Mouse (Mus musculus) kidney, embryonic 16.5 days (tissue): ENCODE data around the gene Gm43552. TPM values are rescaled to one million over a fixed set of nuclear protein-coding genes. Genes with fewer than 3 reads are reported as not detected.
A peak's percentile ranks its signal among the peaks of the same experiment; 100 is the strongest.

ENCODE experiments used
- ATAC-seq: fragments of 200-750 bp; cut with Nextera tagmentation; 2 replicates; pipeline ENCODE4 v1.8.0; 2017; ENCODE audit warnings: moderate TSS enrichment; ENCODE audit not compliant: low FRiP score, low TSS enrichment
- H3K27ac ChIP-seq: fragments of 300-500 bp; sonication (generic); 2 replicates; pipeline ENCODE4 v1.5.1; 2014; ENCODE audit warnings: low read length
- H3K27me3 ChIP-seq: fragments of 300-500 bp; sonication (generic); 2 replicates; pipeline ENCODE4 v1.6.1; 2014; ENCODE audit warnings: low read length, control low read depth, mixed read lengths; ENCODE audit not compliant: insufficient read depth
- H3K36me3 ChIP-seq: fragments of 300-500 bp; sonication (generic); 2 replicates; pipeline ENCODE4 v1.6.1; 2014; ENCODE audit warnings: low read length, control low read depth, mixed read lengths; ENCODE audit not compliant: insufficient read depth
- H3K4me1 ChIP-seq: fragments of 300-500 bp; sonication (generic); 2 replicates; pipeline ENCODE4 v1.6.1; 2014; ENCODE audit warnings: low read length, control low read depth, mixed read lengths; ENCODE audit not compliant: insufficient read depth
- H3K4me2 ChIP-seq: fragments of 300-500 bp; sonication (generic); replicated peaks from 2 replicates; pipeline ENCODE4 v1.6.1; 2014; ENCODE audit warnings: low read depth, low read length
- H3K4me3 ChIP-seq: fragments of 300-500 bp; sonication (generic); 2 replicates; pipeline ENCODE4 v1.5.1; 2014; ENCODE audit warnings: mild to moderate bottlenecking, low read length
- H3K9ac ChIP-seq: fragments of 300-500 bp; sonication (generic); replicated peaks from 2 replicates; pipeline ENCODE4 v1.6.1; 2014; ENCODE audit warnings: low read length
- H3K9me3 ChIP-seq: fragments of 300-500 bp; sonication (generic); 2 replicates; pipeline ENCODE4 v1.6.1; 2016; ENCODE audit warnings: low read length, control low read depth
- WGBS: fragments of 180-500 bp; shearing (Covaris S2); extraction: QIAGEN DNeasy Blood & Tissue Kit; methylation state at CpG from one replicate; pipeline ENCODE4 v1.1.7; 2014; 5-methylcytosine and 5-hydroxymethylcytosine counted together
- polyA plus RNA-seq: library from polyadenylated mRNA; unstranded; fragments of >200 nt; fragmentation: Nextera tagmentation; extraction: Ambion mirVana; gene quantifications from 2 replicates; pipeline ENCODE4 v1.2.1, GENCODE M21; 2015

Gm43552 gene
- polyA plus RNA-seq, 1 experiment from 2014 or later = not detected

GRCm38 (mm10) chr5:65428321-65428720 lies 64.3 kb downstream of the Gm43552 start:
- WGBS = 49% methylated on average over 4 of the region's 4 CpGs
- no peak for ATAC-seq
- H3K4me3 ChIP-seq = no peak overlapping the region
- no peaks in the 10 kb centered on the region for H3K9me3 ChIP-seq
- 0 out of 2 replicates have a peak, but pooled peaks cover 4% of the 10 kb centered on the region for H3K36me3 ChIP-seq
- H3K4me1 ChIP-seq = 0 out of 2 replicates have a peak, but pooled peaks cover 5% of the 10 kb centered on the region
- H3K27ac ChIP-seq = no peak overlapping the region
- no peak overlapping the region for H3K4me2 ChIP-seq
- H3K9ac ChIP-seq = no peak overlapping the region
- no peaks in the 10 kb centered on the region for H3K27me3 ChIP-seq

- Histone ChIP-seq H3K9ac (no peak overlapping the region), H3K4me1 (peaks cover 11% of the 10 kb centered on the region), H3K27ac (no peak overlapping the region), H3K4me3 (no peak overlapping the region), H3K36me3 (peaks cover 24% of the 10 kb centered on the region), H3K9me3 (no peaks in the 10 kb centered on the region), H3K27me3 (no peaks in the 10 kb centered on the region), H3K4me2 (no peak overlapping the region)
- 92% methylated on average over 5 of the region's 5 CpGs for WGBS
- ATAC-seq = no peak
Measured at GRCm38 (mm10) chr5:65425251-65425650, 67.4 kb downstream of the Gm43552 start.

- Histone ChIP-seq H3K4me3 (no peak overlapping the region), H3K36me3 (peaks cover 24% of the 10 kb centered on the region), H3K27me3 (no peaks in the 10 kb centered on the region), H3K27ac (no peak overlapping the region), H3K4me1 (peaks cover 11% of the 10 kb centered on the region), H3K9me3 (no peaks in the 10 kb centered on the region), H3K4me2 (no peak overlapping the region), H3K9ac (no peak overlapping the region)
- 82% methylated on average over 6 of the region's 6 CpGs for WGBS
- ATAC-seq = peak; percentile 41; the same call in 1 of the 2 replicates
Measured at GRCm38 (mm10) chr5:65424215-65424614, 68.4 kb downstream of the Gm43552 start.

GRCm38 (mm10) chr5:65422803-65423202 lies 69.8 kb downstream of the Gm43552 start:
- H3K4me1 ChIP-seq = peaks cover 11% of the 10 kb centered on the region
- no peak overlapping the region for H3K9ac ChIP-seq
- no peak overlapping the region for H3K27ac ChIP-seq
- 73% methylated on average over 8 of the region's 8 CpGs for WGBS
- no peaks in the 10 kb centered on the region for H3K9me3 ChIP-seq
- no peaks in the 10 kb centered on the region for H3K27me3 ChIP-seq
- ATAC-seq = peak; percentile 92
- no peak overlapping the region for H3K4me2 ChIP-seq
- no peak overlapping the region for H3K4me3 ChIP-seq
- peaks cover 26% of the 10 kb centered on the region for H3K36me3 ChIP-seq

- Histone ChIP-seq H3K27ac (peak overlapping the region; percentile 39; the same call in 1 of the 2 replicates), H3K4me3 (no peak overlapping the region), H3K4me1 (peaks cover 16% of the 10 kb centered on the region), H3K9me3 (no peaks in the 10 kb centered on the region), H3K27me3 (no peaks in the 10 kb centered on the region), H3K9ac (no peak overlapping the region), H3K4me2 (no peak overlapping the region), H3K36me3 (peaks cover 32% of the 10 kb centered on the region)
- no peak for ATAC-seq
- 27% methylated on average over 6 of the region's 6 CpGs for WGBS
Measured at GRCm38 (mm10) chr5:65420822-65421221, 71.8 kb downstream of the Gm43552 start.

GRCm38 (mm10) chr5:65419136-65419535 lies 73.5 kb downstream of the Gm43552 start:
- Histone ChIP-seq H3K9ac (no peak overlapping the region), H3K4me3 (no peak overlapping the region), H3K36me3 (peaks cover 27% of the 10 kb centered on the region), H3K27me3 (no peaks in the 10 kb centered on the region), H3K27ac (no peak overlapping the region), H3K4me2 (no peak overlapping the region), H3K4me1 (peaks cover 19% of the 10 kb centered on the region), H3K9me3 (no peaks in the 10 kb centered on the region)
- WGBS = 80% methylated on average over 10 of the region's 10 CpGs
- ATAC-seq = no peak

GRCm38 (mm10) chr5:65415653-65416458 lies 76.8 kb downstream of the Gm43552 start:
- Histone ChIP-seq H3K4me2 (peak overlapping the region; percentile 5; the same call in 1 of the 2 replicates), H3K27ac (peak overlapping the region; percentile 85), H3K9ac (peak overlapping the region; percentile 43), H3K27me3 (no peaks in the 10 kb centered on the region), H3K36me3 (peaks cover 25% of the 10 kb centered on the region), H3K9me3 (no peaks in the 10 kb centered on the region), H3K4me3 (0 out of 2 replicates have a peak overlapping the region, but pooled peaks have one; percentile 8), H3K4me1 (peaks cover 13% of the 10 kb centered on the region)
- ATAC-seq = peak; percentile 87
- WGBS = 21% methylated on average over 26 of the region's 26 CpGs

- no peak overlapping the region for H3K27ac ChIP-seq
- no peaks in the 10 kb centered on the region for H3K9me3 ChIP-seq
- H3K4me1 ChIP-seq = no peaks in the 10 kb centered on the region
- no peak for ATAC-seq
- H3K27me3 ChIP-seq = no peaks in the 10 kb centered on the region
- H3K4me2 ChIP-seq = no peak overlapping the region
- 68% methylated on average over 12 of the region's 12 CpGs for WGBS
- no peak overlapping the region for H3K9ac ChIP-seq
- no peak overlapping the region for H3K4me3 ChIP-seq
- peaks cover 48% of the 10 kb centered on the region for H3K36me3 ChIP-seq
Measured at GRCm38 (mm10) chr5:65407989-65408388, 84.6 kb downstream of the Gm43552 start.

- H3K4me2 ChIP-seq = no peak overlapping the region
- peak; percentile 84; the same call in 1 of the 2 replicates for ATAC-seq
- H3K9ac ChIP-seq = no peak overlapping the region
- H3K9me3 ChIP-seq = no peaks in the 10 kb centered on the region
- H3K4me3 ChIP-seq = no peak overlapping the region
- no peak overlapping the region for H3K27ac ChIP-seq
- WGBS = 33% methylated on average over 2 of the region's 2 CpGs
- no peaks in the 10 kb centered on the region for H3K27me3 ChIP-seq
- H3K36me3 ChIP-seq = peaks cover 44% of the 10 kb centered on the region
- no peaks in the 10 kb centered on the region for H3K4me1 ChIP-seq
Measured at GRCm38 (mm10) chr5:65401251-65401994, 91.2 kb downstream of the Gm43552 start.
